Mouse (Mus musculus) liver, embryonic 14.5 days (tissue): ENCODE measurements around the gene Gatd1. TPM values are rescaled to one million over a fixed set of nuclear protein-coding genes. Genes with fewer than 3 reads are reported as not detected.

Experiments used
- ATAC-seq: fragments of 200-750 bp; cut with Nextera tagmentation; 2 replicates; pipeline ENCODE4 v1.8.0; 2017; ENCODE audit warnings: moderate number of reproducible peaks, mild to moderate bottlenecking, moderate library complexity; ENCODE audit not compliant: insufficient read depth
- DNase-seq, 3 experiments: peaks; one replicate each; pipeline ENCODE4 v3.0.0-alpha.2; 2012 to 2013; ENCODE audit warnings: low read depth in 3 of 3, low spot score in 3 of 3
- H3K27ac ChIP-seq: fragments of 300-500 bp; sonication (generic); 2 replicates; pipeline ENCODE4 v1.5.1; 2014; ENCODE audit warnings: moderate library complexity, mild to moderate bottlenecking, control low read depth, inconsistent platforms
- H3K27me3 ChIP-seq: fragments of 300-500 bp; sonication (generic); 2 replicates; pipeline ENCODE4 v1.6.1; 2014; ENCODE audit warnings: mild to moderate bottlenecking, low read length, moderate library complexity; ENCODE audit not compliant: control insufficient read depth, insufficient read depth
- H3K36me3 ChIP-seq: fragments of 300-500 bp; sonication (generic); replicated peaks from 2 replicates; pipeline ENCODE4 v1.6.1; 2014; ENCODE audit warnings: low read depth; ENCODE audit not compliant: control insufficient read depth, insufficient read depth
- H3K4me1 ChIP-seq, 2 experiments: fragments of 200-500 bp in 1 of 2; fragments of 300-500 bp in 1 of 2; sonication (generic) in 1 of 2; replicated peaks; 2 replicates each; pipeline ENCODE4 v1.6.1; 2012 to 2014; ENCODE audit warnings: antibody characterized with exemption in 1 of 2, inconsistent platforms in 1 of 2, low read length in 1 of 2; ENCODE audit not compliant: control insufficient read depth in 2 of 2, insufficient read depth in 2 of 2
- H3K4me2 ChIP-seq: fragments of 300-500 bp; sonication (generic); 2 replicates; pipeline ENCODE4 v1.6.1; 2014; ENCODE audit warnings: low read depth, mild to moderate bottlenecking, control low read depth, moderate library complexity
- H3K4me3 ChIP-seq, 2 experiments: fragments of 200-500 bp in 1 of 2; fragments of 300-500 bp in 1 of 2; sonication (generic) in 1 of 2; 2 replicates each; pipeline ENCODE4 v1.5.1; 2012 to 2014; ENCODE audit warnings: low read depth in 2 of 2, low read length in 2 of 2, mild to moderate bottlenecking in 2 of 2, control low read depth in 1 of 2, inconsistent platforms in 1 of 2, moderate library complexity in 1 of 2; ENCODE audit not compliant: insufficient read depth in 1 of 2
- H3K9ac ChIP-seq: fragments of 300-500 bp; sonication (generic); replicated peaks from 2 replicates; pipeline ENCODE4 v1.6.1; 2014; ENCODE audit warnings: mild to moderate bottlenecking, control low read depth, moderate library complexity
- H3K9me3 ChIP-seq: fragments of 300-500 bp; sonication (generic); 2 replicates; pipeline ENCODE4 v1.6.1; 2016; ENCODE audit warnings: low read length, mixed read lengths; ENCODE audit not compliant: control insufficient read depth
- CTCF ChIP-seq: IDR thresholded peaks from 2 replicates; pipeline ENCODE4 v1.5.1; 2016; ENCODE audit warnings: antibody characterized with exemption, low read depth, control low read depth
- EP300 ChIP-seq: IDR thresholded peaks from 2 replicates; pipeline ENCODE4 v1.6.1; 2016; ENCODE audit warnings: antibody characterized with exemption, low read depth
- WGBS: fragments of 180-500 bp; shearing (Covaris S2); extraction: QIAGEN DNeasy Blood & Tissue Kit; methylation state at CpG from one replicate; pipeline ENCODE4 v1.1.7; 2014; ENCODE audit not compliant: insufficient replicate concordance; 5-methylcytosine and 5-hydroxymethylcytosine counted together
- polyA plus RNA-seq, 2 experiments: library from polyadenylated mRNA; depleted of rRNA in 1 of 2; stranded (reverse) in 1 of 2; unstranded in 1 of 2; fragments of >200 nt; fragmentation: Nextera tagmentation in 1 of 2; extraction: Ambion mirVana in 1 of 2; gene quantifications; 2 replicates each; pipeline versions ENCODE4 v1.2.1 to v1.2.3; 2012 to 2014

Gene Gatd1
- polyA plus RNA-seq, 2 experiments: 8.7 to 13.8 TPM

DNA sequence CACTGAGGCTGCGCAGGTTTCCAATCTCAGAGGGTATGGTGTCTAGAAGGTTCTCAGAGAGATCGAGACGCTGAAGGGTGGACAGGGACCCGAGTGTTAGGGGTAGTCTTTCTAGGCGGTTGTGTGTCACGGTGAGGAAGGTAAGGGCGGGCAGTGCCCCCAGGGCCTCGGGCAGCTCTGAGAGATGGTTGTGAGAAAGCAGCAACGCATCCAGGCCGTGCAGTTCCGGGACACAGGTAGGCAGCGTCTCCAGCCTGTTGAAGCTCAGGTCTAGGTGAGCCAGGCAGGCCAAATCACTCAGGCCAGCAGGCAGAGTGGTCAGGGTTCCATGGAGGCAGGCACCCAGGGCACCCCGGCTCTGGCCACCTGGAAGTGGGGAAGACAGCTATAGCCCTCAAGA lies 28.3 kb upstream of the Gatd1 start:
- no peaks in the 10 kb centered on the region for H3K27me3 ChIP-seq
- H3K9me3 ChIP-seq: no peaks in the 10 kb centered on the region
- peak overlapping the region; percentile 90 for H3K4me2 ChIP-seq
- peak overlapping the region; percentile 67 to 76 for H3K4me3 ChIP-seq
- peaks cover 14 to 15% of the 10 kb centered on the region in 2 experiments for H3K4me1 ChIP-seq
- ATAC-seq: no peak
- no peak overlapping the region for H3K27ac ChIP-seq
- H3K36me3 ChIP-seq: peaks cover 38% of the 10 kb centered on the region
- H3K9ac ChIP-seq: peak overlapping the region; percentile 1
- no peak for DNase-seq
- WGBS: 82% methylated on average over 13 of the region's 13 CpGs
- TF ChIP-seq CTCF: no peak
- TF ChIP-seq EP300: no peak

DNA sequence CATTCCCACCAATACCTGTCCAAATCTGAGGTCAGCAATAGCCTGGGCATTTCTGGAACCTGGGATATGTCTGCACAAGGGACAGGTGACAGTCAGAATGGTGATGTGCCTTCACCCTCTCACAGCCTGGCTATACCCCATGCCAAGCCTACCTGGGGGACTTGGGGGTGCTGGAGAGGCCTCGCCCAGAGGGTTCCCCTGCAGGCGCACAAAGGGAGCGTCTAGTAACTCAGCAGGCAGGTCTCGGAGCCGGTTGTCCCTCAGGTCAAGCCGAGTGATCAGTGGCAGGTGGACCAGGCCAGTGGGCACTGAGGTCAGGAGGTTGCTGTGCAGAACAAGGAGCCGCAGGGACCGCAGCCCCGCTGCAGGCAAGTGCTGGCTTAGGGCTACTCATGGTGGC lies 27.5 kb upstream of the Gatd1 start:
- Histone ChIP-seq H3K27me3 (no peaks in the 10 kb centered on the region), H3K4me2 (peak overlapping the region; percentile 90; the same call in 1 of the 2 replicates), H3K4me1 (peaks cover 10 to 16% of the 10 kb centered on the region in 2 experiments), H3K27ac (no peak overlapping the region), H3K9ac (no peak overlapping the region; the same call in 1 of the 2 replicates), H3K36me3 (peaks cover 38% of the 10 kb centered on the region), H3K4me3 (peak overlapping the region in 1 of 2 experiments; percentile 8; a peak in 1 of 4 replicates), H3K9me3 (no peaks in the 10 kb centered on the region)
- no peak for ATAC-seq
- no peak for DNase-seq
- 85% methylated on average over 9 of the region's 9 CpGs for WGBS
- TF ChIP-seq CTCF: no peak
- no peak for TF ChIP-seq EP300

DNA sequence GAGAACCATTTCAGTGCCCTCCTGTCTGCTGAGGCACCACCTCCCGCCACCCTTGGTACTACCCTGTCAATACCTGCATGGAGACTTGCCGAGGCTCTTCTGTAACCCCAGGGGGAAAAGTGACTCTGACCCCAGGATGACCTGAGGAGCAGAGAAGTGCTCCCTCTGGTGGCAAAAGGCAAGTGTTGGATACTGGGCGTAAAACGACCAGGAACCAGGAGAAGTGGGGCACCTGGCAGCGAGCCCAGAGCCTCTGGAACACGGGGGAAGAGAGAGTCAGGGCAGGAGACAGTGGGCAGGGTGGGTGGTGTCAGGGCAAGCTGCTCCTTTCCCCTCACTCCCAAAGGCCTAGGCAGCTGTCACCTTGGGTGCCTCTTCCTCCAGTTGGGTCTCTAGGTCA lies 26.7 kb upstream of the Gatd1 start:
- no peak overlapping the region for H3K4me3 ChIP-seq
- DNase-seq (no peak), ATAC-seq (no peak)
- H3K4me2 ChIP-seq: no peak overlapping the region
- no peak overlapping the region for H3K9ac ChIP-seq
- peaks cover 11 to 22% of the 10 kb centered on the region in 2 experiments for H3K4me1 ChIP-seq
- no peak overlapping the region for H3K27ac ChIP-seq
- TF ChIP-seq EP300: no peak
- TF ChIP-seq CTCF: peak; percentile 88
- WGBS: 46% methylated on average over 6 of the region's 6 CpGs
- H3K36me3 ChIP-seq: peaks cover 38% of the 10 kb centered on the region
- no peaks in the 10 kb centered on the region for H3K27me3 ChIP-seq
- H3K9me3 ChIP-seq: no peaks in the 10 kb centered on the region

DNA sequence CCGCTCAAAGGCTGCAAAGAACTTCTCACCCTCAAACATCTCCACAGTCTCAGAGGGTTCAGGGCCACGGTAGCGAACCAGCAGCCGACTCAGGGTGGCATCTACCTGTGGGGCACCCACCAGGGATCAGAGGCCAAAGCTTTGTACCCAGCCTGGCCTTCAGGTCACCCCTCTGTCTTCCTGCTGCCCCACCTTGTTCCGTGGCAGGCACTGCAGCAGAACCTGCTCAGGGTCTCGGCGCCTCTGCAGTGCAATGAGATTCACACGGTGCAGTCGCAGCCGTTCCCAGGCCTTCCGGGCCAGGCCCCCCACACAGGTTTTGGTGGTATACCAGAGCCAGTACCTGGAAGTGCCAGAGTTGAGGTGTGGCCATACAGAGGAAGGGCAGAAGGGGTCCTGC lies 25.9 kb upstream of the Gatd1 start:
- Histone ChIP-seq H3K4me3 (no peak overlapping the region), H3K9me3 (no peaks in the 10 kb centered on the region), H3K27ac (no peak overlapping the region), H3K9ac (no peak overlapping the region), H3K4me2 (no peak overlapping the region), H3K27me3 (no peaks in the 10 kb centered on the region), H3K4me1 (peaks cover 15 to 28% of the 10 kb centered on the region in 2 experiments), H3K36me3 (peaks cover 38% of the 10 kb centered on the region)
- 91% methylated on average over 11 of the region's 11 CpGs for WGBS
- TF ChIP-seq EP300 (no peak), CTCF (no peak)
- DNase-seq: no peak
- ATAC-seq: no peak

DNA sequence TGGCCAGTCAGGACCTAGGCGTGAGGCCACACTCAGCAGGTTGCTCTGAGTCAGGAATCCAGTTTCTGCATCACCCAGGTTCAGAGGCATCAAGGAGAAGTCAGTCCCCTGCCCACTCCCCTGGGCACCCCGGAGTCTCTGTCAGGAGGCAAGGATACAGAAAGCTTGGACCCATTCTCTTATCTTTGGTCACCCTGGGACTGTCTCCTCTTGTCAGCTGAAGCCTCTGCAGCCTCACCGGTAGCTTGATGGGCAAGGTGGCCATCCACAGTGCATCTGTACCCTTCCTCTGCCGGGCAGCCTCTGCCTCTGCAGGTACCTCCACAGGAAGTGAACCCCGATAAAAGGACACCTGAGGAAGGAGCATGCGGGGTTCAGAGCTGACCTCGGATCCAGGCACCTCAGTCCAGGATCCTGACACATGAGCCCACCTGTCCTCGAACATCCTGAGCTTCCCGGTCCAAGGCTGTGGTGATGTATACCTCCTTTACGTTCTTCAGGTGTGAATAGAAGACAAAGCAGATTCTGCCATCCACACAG lies 25.3 kb upstream of the Gatd1 start:
- DNase-seq: no peak
- Histone ChIP-seq H3K4me1 (peaks cover 12 to 30% of the 10 kb centered on the region in 2 experiments), H3K36me3 (peaks cover 38% of the 10 kb centered on the region), H3K9ac (no peak overlapping the region), H3K4me2 (no peak overlapping the region), H3K4me3 (no peak overlapping the region), H3K9me3 (no peaks in the 10 kb centered on the region), H3K27me3 (no peaks in the 10 kb centered on the region), H3K27ac (no peak overlapping the region)
- WGBS: 89% methylated on average over 10 of the region's 10 CpGs
- no peak for ATAC-seq
- no peak for TF ChIP-seq CTCF
- no peak for TF ChIP-seq EP300
